Mouse (Mus musculus): ENCODE results near the gene Traip. TPM values are rescaled to one million over a fixed set of nuclear protein-coding genes. Genes with fewer than 3 reads are reported as not detected.

The Traip gene
- polyA plus RNA-seq, 2 experiments = 7.4 to 18.1 TPM

- no peak overlapping the region for H3K27ac ChIP-seq
- peaks cover 14% of the 10 kb centered on the region for H3K36me3 ChIP-seq (replicated peaks; ENCODE audit: control insufficient read depth, insufficient read depth, low read depth)
- TF ChIP-seq EP300 (IDR thresholded peaks at IDR 0.05; ENCODE audit: low read depth) (no peak), CTCF (IDR thresholded peaks at IDR 0.05; ENCODE audit: low read depth) (no peak)
- H3K4me3 ChIP-seq (ENCODE audit: insufficient read depth in 1 of 2, low read depth in 2 of 2, low read length in 2 of 2) = no peak overlapping the region
- no peaks in the 10 kb centered on the region for H3K9me3 ChIP-seq (ENCODE audit: control insufficient read depth, low read length)
- no peak for ATAC-seq (ENCODE audit: insufficient read depth)
- H3K4me1 ChIP-seq (replicated peaks; ENCODE audit: control insufficient read depth in 2 of 2, insufficient read depth in 2 of 2, low read length in 1 of 2) = peaks cover 21 to 27% of the 10 kb centered on the region in 2 experiments
- no peak for DNase-seq (ENCODE audit: low read depth in 3 of 3, low spot score in 3 of 3)
- no peak overlapping the region for H3K4me2 ChIP-seq (ENCODE audit: low read depth)
- H3K27me3 ChIP-seq (ENCODE audit: control insufficient read depth, insufficient read depth, low read length) = no peaks in the 10 kb centered on the region
- WGBS (ENCODE audit: insufficient replicate concordance) = 81% methylated on average over 6 of the region's 6 CpGs
- H3K9ac ChIP-seq (replicated peaks) = no peak overlapping the region
Measured at GRCm38 (mm10) chr9:107967437-107967836, 17.5 kb downstream of the Traip start.

GRCm38 (mm10) chr9:107968531-107968930 lies 18.6 kb downstream of the Traip start:
- peaks cover 14% of the 10 kb centered on the region for H3K36me3 ChIP-seq (replicated peaks; ENCODE audit: control insufficient read depth, insufficient read depth, low read depth)
- H3K27me3 ChIP-seq (ENCODE audit: control insufficient read depth, insufficient read depth, low read length) = no peaks in the 10 kb centered on the region
- peaks cover 31 to 38% of the 10 kb centered on the region in 2 experiments for H3K4me1 ChIP-seq (replicated peaks; ENCODE audit: control insufficient read depth in 2 of 2, insufficient read depth in 2 of 2, low read length in 1 of 2)
- ATAC-seq (ENCODE audit: insufficient read depth) = no peak
- no peak for DNase-seq (ENCODE audit: low read depth in 3 of 3, low spot score in 3 of 3)
- no peak for TF ChIP-seq EP300 (IDR thresholded peaks at IDR 0.05; ENCODE audit: low read depth)
- TF ChIP-seq CTCF (IDR thresholded peaks at IDR 0.05; ENCODE audit: low read depth) = no peak
- no peak overlapping the region for H3K9ac ChIP-seq (replicated peaks)
- H3K4me2 ChIP-seq (ENCODE audit: low read depth) = no peak overlapping the region
- no peaks in the 10 kb centered on the region for H3K9me3 ChIP-seq (ENCODE audit: control insufficient read depth, low read length)
- 79% methylated on average over 7 of the region's 7 CpGs for WGBS (ENCODE audit: insufficient replicate concordance)
- no peak overlapping the region for H3K27ac ChIP-seq
- no peak overlapping the region for H3K4me3 ChIP-seq (ENCODE audit: insufficient read depth in 1 of 2, low read depth in 2 of 2, low read length in 2 of 2)

- Histone ChIP-seq H3K36me3 (replicated peaks; ENCODE audit: control insufficient read depth, insufficient read depth, low read depth) (peaks cover 14% of the 10 kb centered on the region), H3K4me2 (ENCODE audit: low read depth) (no peak overlapping the region), H3K27ac (peak overlapping the region; percentile 98), H3K9ac (replicated peaks) (no peak overlapping the region), H3K4me3 (ENCODE audit: insufficient read depth in 1 of 2, low read depth in 2 of 2, low read length in 2 of 2) (no peak overlapping the region), H3K27me3 (ENCODE audit: control insufficient read depth, insufficient read depth, low read length) (no peaks in the 10 kb centered on the region), H3K4me1 (replicated peaks; ENCODE audit: control insufficient read depth in 2 of 2, insufficient read depth in 2 of 2, low read length in 1 of 2) (peaks cover 44 to 49% of the 10 kb centered on the region in 2 experiments), H3K9me3 (ENCODE audit: control insufficient read depth, low read length) (no peaks in the 10 kb centered on the region)
- WGBS (ENCODE audit: insufficient replicate concordance) = 83% methylated on average over 5 of the region's 5 CpGs
- TF ChIP-seq EP300 (IDR thresholded peaks at IDR 0.05; ENCODE audit: low read depth) (no peak), CTCF (IDR thresholded peaks at IDR 0.05; ENCODE audit: low read depth) (no peak)
- DNase-seq (ENCODE audit: low read depth in 3 of 3, low spot score in 3 of 3) (no peak), ATAC-seq (ENCODE audit: insufficient read depth) (no peak)
Measured at GRCm38 (mm10) chr9:107970311-107970710, 20.4 kb downstream of the Traip start.

- peaks cover 50 to 62% of the 10 kb centered on the region in 2 experiments for H3K4me1 ChIP-seq (replicated peaks; ENCODE audit: control insufficient read depth in 2 of 2, insufficient read depth in 2 of 2, low read length in 1 of 2)
- DNase-seq (ENCODE audit: low read depth in 3 of 3, low spot score in 3 of 3) = peak; percentile 93 to 97 (median 97)
- no peaks in the 10 kb centered on the region for H3K27me3 ChIP-seq (ENCODE audit: control insufficient read depth, insufficient read depth, low read length)
- H3K4me2 ChIP-seq (ENCODE audit: low read depth) = peak overlapping the region; percentile 59
- WGBS (ENCODE audit: insufficient replicate concordance) = 12% methylated on average over 8 of the region's 8 CpGs
- ATAC-seq (ENCODE audit: insufficient read depth) = peak; percentile 80
- peak; percentile 91 for TF ChIP-seq EP300 (IDR thresholded peaks at IDR 0.05; ENCODE audit: low read depth)
- TF ChIP-seq CTCF (IDR thresholded peaks at IDR 0.05; ENCODE audit: low read depth) = no peak
- H3K36me3 ChIP-seq (replicated peaks; ENCODE audit: control insufficient read depth, insufficient read depth, low read depth) = peaks cover 18% of the 10 kb centered on the region
- peak overlapping the region; percentile 98 for H3K27ac ChIP-seq
- peak overlapping the region; percentile 57 for H3K9ac ChIP-seq (replicated peaks)
- H3K4me3 ChIP-seq (ENCODE audit: insufficient read depth in 1 of 2, low read depth in 2 of 2, low read length in 2 of 2) = no peak overlapping the region
- H3K9me3 ChIP-seq (ENCODE audit: control insufficient read depth, low read length) = no peaks in the 10 kb centered on the region
Measured at GRCm38 (mm10) chr9:107971690-107972541, 22.0 kb downstream of the Traip start.

GRCm38 (mm10) chr9:107974491-107975171 lies 24.7 kb downstream of the Traip start:
- TF ChIP-seq EP300 (IDR thresholded peaks at IDR 0.05; ENCODE audit: low read depth) (peak; percentile 71), CTCF (IDR thresholded peaks at IDR 0.05; ENCODE audit: low read depth) (no peak)
- Histone ChIP-seq H3K27ac (peak overlapping the region; percentile 98), H3K27me3 (ENCODE audit: control insufficient read depth, insufficient read depth, low read length) (no peaks in the 10 kb centered on the region), H3K9ac (replicated peaks) (peak overlapping the region; percentile 82), H3K4me1 (replicated peaks; ENCODE audit: control insufficient read depth in 2 of 2, insufficient read depth in 2 of 2, low read length in 1 of 2) (peaks cover 61 to 78% of the 10 kb centered on the region in 2 experiments), H3K4me2 (ENCODE audit: low read depth) (peak overlapping the region; percentile 78), H3K4me3 (ENCODE audit: insufficient read depth in 1 of 2, low read depth in 2 of 2, low read length in 2 of 2) (peak overlapping the region; percentile 39 to 69), H3K36me3 (replicated peaks; ENCODE audit: control insufficient read depth, insufficient read depth, low read depth) (peaks cover 42% of the 10 kb centered on the region), H3K9me3 (ENCODE audit: control insufficient read depth, low read length) (no peaks in the 10 kb centered on the region)
- WGBS (ENCODE audit: insufficient replicate concordance) = 20% methylated on average over 10 of the region's 10 CpGs
- DNase-seq (ENCODE audit: low read depth in 3 of 3, low spot score in 3 of 3) = peak; percentile 80 to 86 (median 84)
- ATAC-seq (ENCODE audit: insufficient read depth) = peak; percentile 75
